Mouse (Mus musculus) urinary bladder, adult 2 months (tissue): ENCODE data around the gene Rabl2. TPM values are rescaled to one million over a fixed set of nuclear protein-coding genes. Genes with fewer than 3 reads are reported as not detected.

Source experiments
- DNase-seq: peaks from one replicate; pipeline ENCODE4 v3.0.0; 2022; ENCODE audit warnings: low spot score
- polyA plus RNA-seq: library from polyadenylated mRNA; depleted of rRNA; stranded (reverse); fragments of >200 nt; gene quantifications from 2 replicates; pipeline ENCODE4 v1.2.3, GENCODE M21; 2012; rRNA removed

The Rabl2 gene
- polyA plus RNA-seq, 1 experiment: 26.8 TPM

GRCm38 (mm10) chr15:89550506-89550905, 41.2 kb downstream of the Rabl2 start:
- DNase-seq: no peak

- DNase-seq: no peak
These were observed 42.9 kb downstream of the Rabl2 start for GRCm38 (mm10) chr15:89548837-89549236.

- no peak for DNase-seq
These were observed 43.7 kb downstream of the Rabl2 start for GRCm38 (mm10) chr15:89547824-89548601.

- no peak for DNase-seq
These were observed 44.4 kb downstream of the Rabl2 start for GRCm38 (mm10) chr15:89547321-89547720.

GRCm38 (mm10) chr15:89544171-89544570, 47.6 kb downstream of the Rabl2 start:
- DNase-seq: no peak

GRCm38 (mm10) chr15:89533843-89534207, 57.9 kb downstream of the Rabl2 start:
- DNase-seq: no peak

GRCm38 (mm10) chr15:89532924-89533842, 58.5 kb downstream of the Rabl2 start:
- DNase-seq: no peak

Other genes starting within 250 kb of the Rabl2 start
- 15.8 and 26.7 TPM in 2 replicates for gene Lmf2, start 236.3 kb downstream of the Rabl2 start, polyA plus RNA-seq
- gene Ncaph2, start 236.2 kb downstream of the Rabl2 start, polyA plus RNA-seq: 95.7 and 112 TPM in 2 replicates
- 18.8 and 23.2 TPM in 2 replicates for gene Sco2, start 218.1 kb downstream of the Rabl2 start, polyA plus RNA-seq
- gene Tymp, start 214.9 kb downstream of the Rabl2 start, polyA plus RNA-seq: 1.7 and 1.8 TPM in 2 replicates
- gene Odf3b, start 212.6 kb downstream of the Rabl2 start, polyA plus RNA-seq: 2.7 and 3.0 TPM in 2 replicates
- gene Klhdc7b, start 207.0 kb downstream of the Rabl2 start, polyA plus RNA-seq: not detected in 2 replicates
- not detected in 2 replicates for gene Syce3, start 181.4 kb downstream of the Rabl2 start, polyA plus RNA-seq
- 2.3 and 2.7 TPM in 2 replicates for gene Cpt1b, start 166.1 kb downstream of the Rabl2 start, polyA plus RNA-seq
- 2.0 and 3.7 TPM in 2 replicates for gene C730034F03Rik, start 162.3 kb downstream of the Rabl2 start, polyA plus RNA-seq
- 0.06 TPM in 2 replicates for gene Gm44502, start 162.2 kb downstream of the Rabl2 start, polyA plus RNA-seq
- gene Chkb, start 162.0 kb downstream of the Rabl2 start, polyA plus RNA-seq: 73.2 and 85.8 TPM in 2 replicates
- 0.25 and 0.32 TPM in 2 replicates for gene Mapk8ip2, start 138.0 kb downstream of the Rabl2 start, polyA plus RNA-seq
- gene Arsa, start 114.5 kb downstream of the Rabl2 start, polyA plus RNA-seq: 35.4 TPM in 2 replicates
- 7.1 and 8.8 TPM in 2 replicates for gene Shank3, start 92.3 kb downstream of the Rabl2 start, polyA plus RNA-seq
- gene Acr, start 23.6 kb downstream of the Rabl2 start, polyA plus RNA-seq: 0.63 and 0.71 TPM in 2 replicates
- gene Syt10, start 249.9 kb upstream of the Rabl2 start, polyA plus RNA-seq: 0.11 and 0.13 TPM in 2 replicates